Mouse (Mus musculus) embryonic facial prominence, embryonic 12.5 days (tissue): Measurements from ENCODE around the gene Smtnl2. TPM values are rescaled to one million over a fixed set of nuclear protein-coding genes. Genes with fewer than 3 reads are reported as not detected.

Experiments
- ATAC-seq: fragments of 200-750 bp; cut with Nextera tagmentation; 2 replicates; pipeline ENCODE4 v1.8.0; 2017; ENCODE audit not compliant: insufficient number of reproducible peaks, insufficient read depth, low FRiP score, low TSS enrichment
- H3K27ac ChIP-seq: fragments of 300-500 bp; sonication (generic); 2 replicates; pipeline ENCODE4 v1.5.1; 2016; ENCODE audit warnings: mild to moderate bottlenecking
- H3K27me3 ChIP-seq: fragments of 300-500 bp; sonication (generic); 2 replicates; pipeline ENCODE4 v1.6.1; 2016; ENCODE audit warnings: mild to moderate bottlenecking, moderate library complexity
- H3K36me3 ChIP-seq: fragments of 300-500 bp; sonication (generic); 2 replicates; pipeline ENCODE4 v1.6.1; 2016; ENCODE audit warnings: mild to moderate bottlenecking
- H3K4me1 ChIP-seq: fragments of 300-500 bp; sonication (generic); 2 replicates; pipeline ENCODE4 v1.6.1; 2016
- H3K4me2 ChIP-seq: fragments of 300-500 bp; sonication (generic); replicated peaks from 2 replicates; pipeline ENCODE4 v1.6.1; 2016; ENCODE audit warnings: mild to moderate bottlenecking, moderate library complexity
- H3K4me3 ChIP-seq: fragments of 300-500 bp; sonication (generic); 2 replicates; pipeline ENCODE4 v1.5.1; 2016; ENCODE audit warnings: mild to moderate bottlenecking
- H3K9ac ChIP-seq: fragments of 300-500 bp; sonication (generic); 2 replicates; pipeline ENCODE4 v1.6.1; 2016; ENCODE audit warnings: mild to moderate bottlenecking, moderate library complexity
- H3K9me3 ChIP-seq: fragments of 300-500 bp; sonication (generic); 2 replicates; pipeline ENCODE4 v1.6.1; 2016; ENCODE audit warnings: mild to moderate bottlenecking, moderate library complexity
- WGBS: fragments of 180-500 bp; shearing (Covaris S2); methylation state at CpG from one replicate; pipeline ENCODE4 v1.1.7; 2016; 5-methylcytosine and 5-hydroxymethylcytosine counted together
- polyA plus RNA-seq: library from polyadenylated mRNA; unstranded; fragments of >200 nt; fragmentation: Nextera tagmentation; extraction: Ambion mirVana; gene quantifications from 2 replicates; pipeline ENCODE4 v1.2.1, GENCODE M21; 2016

Smtnl2 gene
- polyA plus RNA-seq, 1 experiment from 2014 or later, result 23.4 TPM

DNA sequence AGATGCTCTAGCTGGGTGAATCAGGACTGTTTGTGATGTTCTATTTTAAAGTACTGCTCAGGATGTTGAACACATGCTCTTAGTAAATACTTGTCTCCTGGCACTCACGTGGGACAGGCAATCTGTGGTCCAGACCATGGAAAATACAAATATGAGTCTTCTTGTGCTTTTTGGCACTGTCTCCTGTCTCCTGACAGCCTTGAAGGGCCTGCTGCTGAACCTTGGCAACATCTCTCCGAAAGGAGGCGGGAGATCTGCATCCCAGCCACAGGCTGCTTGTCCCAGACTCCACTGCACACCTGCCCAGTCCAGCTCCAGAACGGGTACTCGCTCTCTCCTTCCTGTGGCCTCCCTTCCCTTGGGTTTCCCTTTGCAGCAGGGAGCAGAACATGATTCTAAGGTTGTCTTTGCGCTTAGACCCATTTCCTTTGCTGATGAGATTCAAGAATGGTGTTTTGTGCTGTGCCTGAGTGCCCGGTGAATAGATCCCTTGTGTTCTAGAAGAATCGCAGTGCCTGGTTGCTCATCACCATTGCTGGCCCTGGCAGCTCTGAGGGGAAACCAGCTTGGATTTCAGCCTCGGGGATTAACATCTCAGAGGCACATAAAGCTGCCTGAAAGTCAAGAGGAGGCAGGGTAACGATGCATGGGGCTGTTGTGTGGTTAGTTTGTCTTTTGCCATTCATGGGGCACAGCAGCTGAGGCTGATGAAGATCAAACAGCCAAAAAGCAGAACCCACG, 43.4 kb downstream of the Smtnl2 start:
- ATAC-seq, result no peak
- WGBS, result 39% methylated on average over 11 of the region's 11 CpGs
- H3K27ac ChIP-seq, result no peak overlapping the region

DNA sequence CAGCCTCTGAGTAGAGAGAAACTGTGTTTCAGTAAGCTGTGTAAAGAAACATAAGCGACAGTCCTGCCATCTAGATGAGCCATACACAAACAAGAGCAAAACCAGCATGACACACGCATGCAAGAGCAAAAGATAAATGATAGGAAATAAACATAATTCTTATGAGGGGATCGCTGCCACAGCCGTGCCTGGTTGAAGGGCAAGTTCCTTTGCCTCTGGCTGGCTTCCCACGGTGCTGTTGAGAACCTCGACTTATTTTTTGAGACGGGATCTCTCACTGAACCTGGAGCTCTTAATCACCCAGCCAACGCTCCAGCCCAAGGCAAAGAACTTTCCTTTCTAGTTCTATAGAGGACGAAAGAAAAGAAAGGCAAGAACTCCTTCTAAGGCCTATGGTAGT, 45.4 kb downstream of the Smtnl2 start:
- H3K9me3 ChIP-seq, result no peaks in the 10 kb centered on the region
- ATAC-seq, result no peak
- H3K27me3 ChIP-seq, result no peaks in the 10 kb centered on the region
- WGBS, result 84% methylated on average over 9 of the region's 9 CpGs
- no peaks in the 10 kb centered on the region for H3K36me3 ChIP-seq
- H3K4me1 ChIP-seq, result peaks cover 14% of the 10 kb centered on the region; the same call in 1 of the 2 replicates
- H3K4me3 ChIP-seq, result no peak overlapping the region
- no peak overlapping the region for H3K4me2 ChIP-seq
- H3K27ac ChIP-seq, result no peak overlapping the region
- no peak overlapping the region for H3K9ac ChIP-seq

More for the DNA sequence above, 43.4 kb downstream of the Smtnl2 start:
- Histone ChIP-seq H3K4me2 (no peak overlapping the region), H3K27me3 (no peaks in the 10 kb centered on the region), H3K9ac (no peak overlapping the region), H3K36me3 (no peaks in the 10 kb centered on the region), H3K4me3 (no peak overlapping the region), H3K4me1 (0 out of 2 replicates have a peak, but pooled peaks cover 7% of the 10 kb centered on the region), H3K9me3 (no peaks in the 10 kb centered on the region)

GRCm38 (mm10) chr11:72364526-72364925, 47.0 kb downstream of the Smtnl2 start:
- peaks cover 12% of the 10 kb centered on the region; the same call in 1 of the 2 replicates for H3K4me1 ChIP-seq
- H3K27ac ChIP-seq, result no peak overlapping the region
- H3K36me3 ChIP-seq, result no peaks in the 10 kb centered on the region
- no peak overlapping the region for H3K4me3 ChIP-seq
- H3K9ac ChIP-seq, result no peak overlapping the region
- no peak for ATAC-seq
- H3K9me3 ChIP-seq, result no peaks in the 10 kb centered on the region
- no peak overlapping the region for H3K4me2 ChIP-seq
- H3K27me3 ChIP-seq, result no peaks in the 10 kb centered on the region
- WGBS, result 93% methylated on average over 5 of the region's 5 CpGs

- Histone ChIP-seq H3K9ac (no peak overlapping the region), H3K9me3 (no peaks in the 10 kb centered on the region), H3K4me3 (no peak overlapping the region), H3K27me3 (no peaks in the 10 kb centered on the region), H3K4me2 (no peak overlapping the region), H3K36me3 (no peaks in the 10 kb centered on the region), H3K27ac (no peak overlapping the region), H3K4me1 (peaks cover 12% of the 10 kb centered on the region; the same call in 1 of the 2 replicates)
- 80% methylated on average over 8 of the region's 8 CpGs for WGBS
- ATAC-seq, result no peak
Observed at GRCm38 (mm10) chr11:72363523-72364240, 47.8 kb downstream of the Smtnl2 start.

DNA sequence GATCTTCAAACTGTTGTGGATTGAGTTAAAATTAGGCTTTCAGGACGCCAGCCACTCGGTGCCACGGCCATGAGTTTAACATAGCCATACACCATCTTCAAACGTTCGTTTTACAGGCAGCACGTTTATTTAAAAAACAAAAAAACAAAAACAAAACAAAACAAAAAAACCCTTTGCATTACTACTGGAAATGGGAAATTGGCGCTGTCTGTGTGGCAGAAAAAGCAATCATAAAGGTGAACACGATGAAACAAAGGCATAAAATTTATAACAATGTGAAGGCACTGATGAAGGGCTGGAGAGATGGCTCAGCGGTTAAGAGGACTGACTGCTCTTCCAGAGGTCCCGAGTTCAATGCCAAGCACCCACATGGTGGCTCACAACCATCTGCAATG, 49.2 kb downstream of the Smtnl2 start, which contains the start of gene Tekt1:
Tekt1 (minus strand) TSS at position 96 of the 395 bp plus-strand sequence.
- peak within 1 kb of the TSS; percentile 40 for H3K4me3 ChIP-seq
- H3K9me3 ChIP-seq, result no peaks in the 10 kb centered on the region
- H3K4me1 ChIP-seq, result peaks cover 9% of the 10 kb centered on the region; the same call in 1 of the 2 replicates
- H3K36me3 ChIP-seq, result no peaks in the 10 kb centered on the region
- ATAC-seq, result no peak
- H3K4me2 ChIP-seq, result peak within 1 kb of the TSS; percentile 71
- WGBS, result 37% methylated on average over 10 of the region's 10 CpGs
- H3K27ac ChIP-seq, result no peak within 1 kb of the TSS
- no peaks in the 10 kb centered on the region for H3K27me3 ChIP-seq
- peak within 1 kb of the TSS; percentile 51; the same call in 1 of the 2 replicates for H3K9ac ChIP-seq

- peak overlapping the region; percentile 71 for H3K4me2 ChIP-seq
- no peaks in the 10 kb centered on the region for H3K9me3 ChIP-seq
- H3K4me1 ChIP-seq, result peaks cover 9% of the 10 kb centered on the region; the same call in 1 of the 2 replicates
- peak overlapping the region; percentile 51; the same call in 1 of the 2 replicates for H3K9ac ChIP-seq
- no peak overlapping the region for H3K27ac ChIP-seq
- H3K4me3 ChIP-seq, result peak overlapping the region; percentile 40
- peak; percentile 82; the same call in 1 of the 2 replicates for ATAC-seq
- WGBS, result 8% methylated on average over 42 of the region's 42 CpGs
- H3K36me3 ChIP-seq, result no peaks in the 10 kb centered on the region
- H3K27me3 ChIP-seq, result no peaks in the 10 kb centered on the region
Observed at GRCm38 (mm10) chr11:72361385-72362346, 49.8 kb downstream of the Smtnl2 start.

- no peak for ATAC-seq
- H3K9me3 ChIP-seq, result no peaks in the 10 kb centered on the region
- WGBS, result 21% methylated on average over 20 of the region's 20 CpGs
Observed at GRCm38 (mm10) chr11:72354971-72355728, 56.4 kb downstream of the Smtnl2 start.

DNA sequence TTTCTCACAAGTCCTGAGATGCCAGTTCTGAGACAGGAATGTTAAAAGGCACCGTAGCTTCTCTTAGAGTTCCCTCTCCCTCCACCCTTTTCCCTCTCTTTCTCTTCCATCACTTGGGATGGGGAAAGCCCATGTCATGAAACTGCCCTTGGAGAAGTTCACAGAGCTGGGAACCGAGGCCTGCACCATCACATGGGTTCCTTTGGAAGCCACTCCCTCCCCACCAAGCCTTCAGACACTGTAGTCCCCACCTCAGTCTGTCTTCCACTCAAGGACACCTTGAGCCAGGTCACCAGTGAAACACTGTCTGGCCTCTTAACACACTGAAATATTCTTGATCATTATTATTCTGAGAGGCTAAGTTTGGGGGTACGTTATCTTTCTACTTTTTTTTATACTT, 58.3 kb downstream of the Smtnl2 start:
- H3K4me3 ChIP-seq, result no peak overlapping the region
- WGBS, result 77% methylated on average over 3 of the region's 3 CpGs
- H3K9ac ChIP-seq, result no peak overlapping the region
- no peak for ATAC-seq
- H3K9me3 ChIP-seq, result no peaks in the 10 kb centered on the region
- H3K27me3 ChIP-seq, result no peaks in the 10 kb centered on the region
- no peaks in the 10 kb centered on the region; the same call in 1 of the 2 replicates for H3K36me3 ChIP-seq
- H3K4me2 ChIP-seq, result no peak overlapping the region
- no peak overlapping the region for H3K27ac ChIP-seq
- H3K4me1 ChIP-seq, result peaks cover 11% of the 10 kb centered on the region

More at GRCm38 (mm10) chr11:72354971-72355728, 56.4 kb downstream of the Smtnl2 start:
- Histone ChIP-seq H3K27ac (no peak overlapping the region), H3K9ac (no peak overlapping the region), H3K36me3 (no peaks in the 10 kb centered on the region; the same call in 1 of the 2 replicates), H3K4me3 (no peak overlapping the region), H3K4me2 (peak overlapping the region; percentile 39), H3K4me1 (peaks cover 7% of the 10 kb centered on the region), H3K27me3 (no peaks in the 10 kb centered on the region)

DNA sequence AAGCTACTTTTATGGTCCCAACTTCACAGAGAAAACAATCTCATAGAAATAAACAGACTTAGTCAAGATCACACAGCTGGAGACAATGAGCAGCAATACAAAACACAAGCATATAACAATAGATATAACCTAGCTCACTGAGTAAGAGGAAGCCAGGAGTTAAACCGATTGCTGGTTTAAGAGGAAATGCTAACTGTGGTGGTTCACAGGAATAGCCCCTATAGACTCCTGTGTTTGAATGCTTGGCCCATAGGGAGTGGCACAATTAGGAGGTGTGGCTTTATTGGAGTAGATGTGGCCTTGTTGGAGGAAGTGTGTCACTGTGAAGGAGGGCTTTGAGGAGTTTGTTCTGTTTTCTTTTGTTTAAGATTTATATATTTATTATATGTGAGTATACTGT, 59.2 kb downstream of the Smtnl2 start:
- Histone ChIP-seq H3K27ac (no peak overlapping the region), H3K9me3 (no peaks in the 10 kb centered on the region), H3K4me1 (peaks cover 11% of the 10 kb centered on the region), H3K4me2 (no peak overlapping the region), H3K27me3 (no peaks in the 10 kb centered on the region), H3K9ac (no peak overlapping the region), H3K36me3 (no peaks in the 10 kb centered on the region; the same call in 1 of the 2 replicates), H3K4me3 (no peak overlapping the region)
- ATAC-seq, result no peak
- WGBS, result 85% methylated on average over 1 of the region's 1 CpGs

DNA sequence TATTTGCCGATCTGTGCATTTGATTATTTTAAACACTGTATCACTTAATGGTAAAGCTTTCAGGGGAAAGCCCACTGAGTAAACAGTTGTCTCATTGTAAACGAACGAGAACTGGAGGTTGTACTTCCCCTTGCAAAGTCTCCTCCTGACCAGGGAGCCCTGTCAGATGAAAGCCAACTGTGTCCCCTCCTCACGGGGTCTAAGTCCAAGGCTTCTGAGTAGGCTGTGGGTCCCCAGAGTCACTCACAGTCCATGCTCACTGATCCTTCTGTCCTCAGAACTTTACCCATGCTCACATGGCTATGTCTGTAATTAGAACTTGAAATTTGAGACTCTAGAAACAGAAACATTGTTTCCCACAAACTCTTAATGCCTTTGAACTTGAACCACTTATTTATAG, 61.9 kb downstream of the Smtnl2 start:
- Histone ChIP-seq H3K9ac (no peak overlapping the region), H3K9me3 (no peaks in the 10 kb centered on the region), H3K4me2 (no peak overlapping the region), H3K4me3 (no peak overlapping the region), H3K36me3 (no peaks in the 10 kb centered on the region; the same call in 1 of the 2 replicates), H3K27me3 (no peaks in the 10 kb centered on the region), H3K4me1 (peaks cover 5% of the 10 kb centered on the region; the same call in 1 of the 2 replicates), H3K27ac (no peak overlapping the region)
- no peak for ATAC-seq
- WGBS, result 60% methylated on average over 4 of the region's 4 CpGs
